Mouse (Mus musculus) right cerebral cortex, adult 18-20 months (tissue): ENCODE data around the gene Lpxn.
A peak's percentile ranks its signal among the peaks of the same experiment; 100 is the strongest.

Experiments
- DNase-seq: peaks from one replicate; pipeline ENCODE4 v3.0.0; 2022; ENCODE audit warnings: mixed read lengths

Gene Lpxn

DNA sequence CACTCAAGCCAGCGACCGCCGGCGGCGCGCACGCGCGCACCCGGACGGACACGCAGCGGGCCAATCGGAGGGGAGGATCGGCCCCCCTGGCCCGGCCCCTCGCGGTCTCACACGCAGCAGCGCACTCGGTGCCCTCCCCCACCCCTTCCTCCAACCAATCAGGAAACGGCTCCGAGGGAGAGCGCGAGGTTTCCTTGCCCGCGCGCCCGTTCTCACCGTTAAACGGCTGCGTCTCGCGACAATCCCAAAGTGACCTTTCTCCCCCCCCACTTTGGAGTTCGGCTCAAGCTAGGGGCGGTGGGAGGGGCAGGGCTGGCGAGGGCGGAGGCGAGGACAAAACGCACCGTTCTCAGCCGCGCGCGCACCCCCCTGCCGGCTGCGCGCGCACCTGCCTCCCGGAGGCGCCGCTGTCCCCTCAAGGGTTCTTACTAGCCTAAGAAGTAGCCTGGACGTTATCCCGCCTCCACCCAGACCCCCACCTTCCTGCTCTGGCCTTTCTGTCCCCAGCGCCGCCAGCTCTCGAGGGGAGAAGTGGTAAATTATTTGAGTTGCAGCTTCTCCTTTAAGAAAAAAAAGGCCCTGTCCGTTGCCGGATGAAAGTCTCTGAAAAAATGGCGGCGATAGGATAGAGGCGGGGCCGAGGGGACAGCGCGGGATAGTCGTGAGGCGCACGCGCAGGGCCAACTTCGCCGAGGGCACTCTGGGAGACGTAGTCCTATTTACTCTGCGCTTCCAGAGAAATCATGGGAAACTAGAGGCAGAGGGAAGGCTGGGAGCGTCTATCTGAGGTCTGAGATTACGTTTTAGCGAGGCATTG lies at the start of gene Lpxn, which contains the start of gene Zfp91:
Gene Lpxn (plus strand): TSS at position 683 of the 817 bp plus-strand sequence.
Gene Zfp91 (minus strand): TSS at position 616 of the 817 bp plus-strand sequence.
- DNase-seq = peak; percentile 98

DNA sequence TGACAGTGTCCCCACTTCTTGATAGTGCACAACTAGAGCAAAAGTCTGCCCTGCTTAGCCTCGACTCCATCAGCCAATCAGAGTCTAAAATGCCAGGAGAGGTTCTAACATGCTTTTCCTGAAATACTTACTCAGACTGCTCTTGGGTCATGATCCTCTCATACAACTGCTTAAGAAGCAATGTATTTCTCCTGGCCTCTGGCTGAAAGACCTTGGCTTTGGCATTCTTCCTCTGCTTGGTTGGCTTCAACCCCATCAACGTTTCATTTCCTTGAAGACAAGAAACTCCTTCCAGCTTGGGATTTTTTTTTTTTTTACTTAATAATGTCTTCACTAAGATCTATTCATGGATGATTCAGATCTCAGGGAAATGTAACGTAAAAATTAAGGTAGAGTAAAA lies 39.7 kb upstream of the Lpxn start:
- no peak for DNase-seq

DNA sequence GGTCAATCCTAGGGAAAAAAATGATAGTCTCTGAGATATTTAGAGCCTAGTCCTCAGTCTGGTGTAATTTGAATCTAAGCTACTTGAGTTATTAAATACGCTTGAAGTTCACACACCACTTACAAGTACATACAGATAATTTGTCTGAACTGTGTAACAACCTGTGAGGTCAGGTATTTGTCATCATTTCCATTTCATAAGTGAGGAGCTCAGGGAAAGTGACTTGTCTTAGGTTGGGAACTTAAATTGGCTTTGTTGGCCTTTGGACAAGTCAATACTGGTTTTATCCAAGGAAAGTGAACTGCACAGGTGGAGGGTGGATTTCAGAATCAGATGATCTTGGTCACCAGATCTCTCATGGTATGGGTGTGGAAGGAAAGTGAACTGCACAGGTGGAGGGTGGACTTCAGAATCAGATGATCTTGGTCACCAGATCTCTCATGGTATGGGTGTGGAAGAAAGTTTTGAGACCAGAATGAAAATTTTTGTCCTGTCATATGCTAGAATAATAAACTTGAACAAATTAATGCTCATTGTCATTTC lies 37.0 kb upstream of the Lpxn start:
- no peak for DNase-seq

DNA sequence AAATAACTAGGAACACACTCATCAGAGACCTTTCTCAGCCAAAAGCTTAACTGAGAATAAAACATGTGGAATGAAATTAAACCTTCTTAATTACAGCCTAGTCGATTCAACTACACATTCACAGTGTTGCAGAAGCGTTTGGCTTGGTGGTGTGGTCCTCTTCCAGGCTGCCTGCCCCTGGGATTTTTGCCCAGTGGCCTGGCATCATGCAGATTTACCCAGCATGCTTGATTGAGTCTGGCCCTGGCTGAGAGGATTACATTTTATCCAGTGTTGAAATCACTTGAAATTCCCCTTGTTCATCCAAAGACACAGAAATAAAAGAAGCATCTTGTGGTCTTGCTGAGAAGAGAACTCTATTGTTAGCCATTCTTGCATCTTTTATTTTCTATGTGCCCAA lies 36.3 kb upstream of the Lpxn start:
- peak; percentile 43 for DNase-seq

DNA sequence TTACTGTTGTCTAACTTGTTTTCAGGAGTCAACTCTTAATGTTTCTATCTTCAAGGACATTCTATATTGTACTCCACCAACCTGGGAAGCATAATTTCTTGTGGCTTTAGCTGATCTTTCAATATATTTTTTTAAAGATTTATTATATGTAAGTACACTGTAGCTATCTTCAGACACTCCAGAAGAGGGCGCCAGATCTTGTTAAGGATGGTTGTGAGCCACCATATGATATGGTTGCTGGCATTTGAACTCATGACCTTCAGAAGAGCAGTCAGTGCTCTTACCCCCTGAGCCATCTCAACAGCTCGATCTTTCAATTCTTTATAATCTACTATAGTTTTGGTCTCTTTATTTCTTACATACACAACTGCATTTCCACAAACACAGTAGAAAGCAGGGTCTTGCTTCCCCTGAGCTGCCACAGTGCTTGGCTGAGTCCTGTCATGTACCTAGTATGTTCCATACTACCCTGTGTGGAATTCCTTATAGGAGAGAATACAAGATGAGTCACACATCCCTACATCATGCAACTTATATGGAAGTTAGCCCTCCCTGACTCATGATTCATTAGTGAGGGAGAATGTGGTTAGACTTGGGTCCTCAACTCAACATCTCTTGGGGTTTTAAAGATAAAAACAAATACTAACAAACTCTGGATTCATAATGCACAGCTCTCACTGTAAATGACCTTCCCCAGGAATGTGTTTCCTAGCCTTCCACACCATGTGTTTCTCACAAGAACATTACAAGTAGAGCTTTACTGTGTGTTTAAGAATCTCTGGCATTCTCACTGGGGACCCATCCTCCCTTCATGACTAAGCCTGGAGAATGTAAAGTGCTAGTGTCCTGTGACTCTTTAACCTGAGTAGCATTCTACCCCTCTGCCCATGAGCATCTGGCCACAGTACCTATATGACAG lies 33.5 kb upstream of the Lpxn start:
- DNase-seq = no peak

DNA sequence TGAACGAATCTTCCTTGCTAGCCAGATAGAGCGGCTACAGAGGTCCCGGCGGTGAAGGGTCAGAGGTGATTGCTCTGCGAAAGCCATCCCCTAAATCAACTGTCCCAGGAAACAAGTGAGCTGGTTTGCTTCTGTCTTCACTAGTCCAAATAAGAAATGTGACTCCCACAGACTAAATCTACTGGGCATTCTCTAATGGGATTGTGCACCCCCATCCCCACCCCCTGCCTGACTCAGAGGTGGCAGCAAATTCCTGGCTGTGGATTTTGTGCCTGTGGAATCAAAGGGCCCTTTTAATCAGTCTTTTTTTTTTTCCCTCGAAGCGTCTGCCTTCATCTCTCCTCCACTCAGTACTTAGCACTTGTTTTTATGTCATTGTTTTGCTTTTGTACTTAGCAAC lies 30.7 kb upstream of the Lpxn start, which contains the start of gene Cntf:
Gene Cntf (minus strand): TSS at position 325 of the 400 bp plus-strand sequence.
- DNase-seq = no peak

DNA sequence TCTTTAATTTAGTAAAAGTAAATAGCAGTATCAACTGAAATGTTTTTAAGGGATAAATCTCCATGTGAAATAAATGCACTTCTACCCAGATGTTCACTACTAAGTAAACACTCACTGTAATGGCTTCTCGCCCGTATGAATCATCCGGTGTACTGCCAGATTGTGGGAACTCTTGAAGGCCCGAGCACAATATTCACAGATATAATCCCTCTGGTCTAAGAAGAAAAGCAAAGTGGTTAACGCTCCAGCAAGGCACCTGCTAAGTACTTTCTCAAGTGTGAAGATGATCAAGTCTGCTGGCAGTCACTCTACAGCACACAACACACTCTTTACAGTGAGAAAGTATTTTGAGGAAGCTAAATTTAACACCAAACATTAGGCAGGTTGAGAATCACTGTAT lies 25.1 kb upstream of the Lpxn start:
- DNase-seq = no peak

DNA sequence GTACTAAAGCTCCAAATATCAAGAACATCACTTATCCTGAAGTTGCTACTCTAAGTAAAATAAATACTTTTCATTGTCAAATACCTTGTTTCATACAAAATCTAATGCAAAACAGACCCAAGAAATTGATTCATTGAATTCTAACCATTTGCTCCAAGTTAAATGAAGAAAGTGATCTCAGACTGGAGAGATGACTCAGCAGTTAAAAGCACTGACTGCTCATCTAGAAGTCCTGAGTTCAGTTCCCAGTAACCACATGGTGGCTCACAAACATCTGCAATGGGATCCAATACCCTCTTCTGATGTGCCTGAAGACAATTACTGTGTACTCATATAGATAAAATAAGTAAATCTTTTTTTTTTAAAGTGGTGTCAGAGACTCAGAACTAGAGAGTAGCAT lies 15.6 kb upstream of the Lpxn start:
- DNase-seq = no peak

DNA sequence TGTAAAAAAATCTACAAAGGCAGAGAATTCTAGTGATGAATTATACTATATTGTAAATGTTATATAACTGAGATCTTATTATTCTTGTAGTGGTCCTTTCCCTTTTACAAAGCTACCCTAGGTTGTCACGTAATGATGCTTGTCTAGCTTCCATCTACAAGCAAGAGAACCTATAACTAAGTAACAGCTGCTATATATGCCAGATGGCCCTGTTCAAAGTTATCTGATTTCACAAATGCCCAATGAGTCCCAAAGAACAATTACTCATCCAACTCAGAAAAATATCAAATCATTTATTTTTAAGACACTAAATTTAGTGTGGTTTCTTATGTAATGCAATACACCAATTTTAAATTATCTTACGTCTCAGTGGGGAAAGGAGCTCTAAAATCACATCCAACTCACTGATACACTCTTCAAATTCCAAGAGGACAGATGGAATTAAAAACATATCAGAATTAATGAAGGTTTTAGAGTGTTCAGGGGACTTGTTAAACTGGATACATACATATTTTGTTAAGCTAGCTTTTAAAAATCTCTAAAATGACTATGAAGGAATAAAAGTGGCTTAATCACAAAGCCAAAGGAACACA lies 9.1 kb upstream of the Lpxn start:
- DNase-seq = no peak

DNA sequence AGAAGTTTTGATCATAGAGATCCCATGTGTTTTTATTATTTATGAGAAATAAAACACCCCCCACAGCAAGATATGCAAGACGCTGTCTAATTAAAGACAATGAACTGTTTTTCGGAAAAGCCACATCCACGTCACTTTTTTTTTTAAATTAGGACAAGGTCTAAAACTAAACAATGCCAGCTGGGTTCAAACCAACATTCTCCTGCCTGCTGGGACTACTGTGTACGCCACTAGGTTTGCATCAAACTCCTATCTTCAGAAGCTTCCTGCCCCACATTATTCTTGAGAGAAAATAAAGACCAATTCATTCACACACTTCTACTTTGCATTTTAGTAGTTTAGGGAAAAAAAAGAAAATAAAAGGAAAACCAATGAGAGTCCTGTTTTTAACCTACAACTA lies 8.3 kb upstream of the Lpxn start:
- DNase-seq = no peak

DNA sequence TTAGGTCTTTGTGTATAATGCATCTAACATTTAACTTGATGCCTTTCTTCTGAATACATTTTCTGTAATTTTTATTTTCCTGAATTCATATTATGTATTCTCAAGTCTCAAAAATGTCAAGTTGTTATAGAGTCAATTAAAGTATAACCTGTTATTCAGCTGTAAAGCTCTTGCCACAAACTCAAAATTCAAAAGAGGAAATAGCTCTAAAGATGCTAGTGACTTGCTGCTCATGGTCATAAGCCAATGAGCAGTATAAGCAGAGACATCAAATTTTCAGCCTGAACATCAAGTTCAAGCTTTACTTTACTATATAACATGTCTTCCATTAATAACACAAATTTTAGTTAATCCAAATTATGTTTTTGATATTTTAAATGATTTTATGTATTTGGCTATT lies 3.6 kb upstream of the Lpxn start:
- DNase-seq = no peak

DNA sequence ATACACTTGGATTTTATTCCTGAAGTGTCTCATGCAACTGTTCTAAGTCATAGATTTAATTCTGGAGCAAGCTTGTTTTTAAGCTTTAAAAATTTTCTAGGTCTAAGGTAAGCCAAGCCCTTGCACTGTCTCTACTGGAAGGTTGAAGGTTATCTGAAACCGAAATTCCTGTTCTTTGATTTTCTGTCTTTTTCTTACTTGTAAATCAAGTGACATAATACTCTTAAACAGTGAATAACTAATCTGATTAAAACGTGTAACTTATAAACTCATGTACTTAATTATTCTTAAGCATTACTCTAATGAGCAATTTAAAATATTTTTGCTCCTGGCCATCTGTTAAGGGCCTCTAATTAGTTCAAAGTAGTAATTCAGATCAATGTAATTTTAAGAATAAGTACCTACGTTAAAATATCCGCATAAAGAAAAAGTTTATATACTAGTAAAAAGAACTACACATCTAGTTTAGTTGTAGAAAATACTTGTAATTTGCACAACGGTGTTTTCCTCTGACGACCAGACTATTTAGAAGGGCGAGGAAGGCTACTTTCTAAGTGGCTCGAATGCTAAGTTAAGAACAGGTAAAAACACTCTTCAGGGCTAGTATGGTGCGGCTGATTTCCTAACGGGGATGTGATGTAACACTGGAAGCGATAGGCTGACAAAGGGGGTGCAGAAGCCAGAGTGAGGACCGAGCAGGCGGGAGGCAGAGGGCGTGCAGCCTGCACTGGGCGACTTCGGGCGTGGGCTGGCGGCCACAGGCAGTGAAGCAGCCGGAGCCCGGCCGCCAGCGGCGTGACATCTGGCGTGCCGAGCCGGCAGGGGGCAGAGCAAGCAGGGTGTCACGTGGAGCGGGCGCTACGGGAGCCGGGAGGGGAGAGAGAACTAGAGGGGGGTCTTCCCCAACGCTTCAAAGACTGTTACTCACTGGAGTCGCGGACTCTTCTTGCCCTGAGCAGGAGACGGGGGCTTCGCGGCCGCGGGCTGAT lies 1.6 kb upstream of the Lpxn start:
- DNase-seq = peak; percentile 95

DNA sequence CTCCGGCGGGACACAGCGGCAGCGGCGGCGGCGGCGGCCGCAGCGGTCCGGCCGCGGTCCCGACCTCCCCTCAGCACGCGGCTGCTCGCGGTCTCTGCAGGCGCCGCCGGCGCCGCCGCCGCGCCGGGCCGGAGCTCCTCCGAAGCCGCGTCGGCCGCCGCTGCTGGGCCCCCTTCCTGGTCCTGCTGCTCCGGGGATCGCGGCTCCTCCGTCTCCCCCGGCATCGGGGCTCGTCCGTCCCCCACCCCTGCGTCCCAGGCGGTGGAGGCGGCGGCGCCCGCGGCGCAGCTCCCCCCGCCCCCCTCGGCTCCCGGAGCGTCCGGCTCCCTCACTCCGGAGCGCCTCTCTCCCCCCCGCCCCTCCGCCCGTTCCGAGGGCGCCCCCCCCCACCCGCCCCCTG lies 883 bp upstream of the Lpxn start:
- no peak for DNase-seq

DNA sequence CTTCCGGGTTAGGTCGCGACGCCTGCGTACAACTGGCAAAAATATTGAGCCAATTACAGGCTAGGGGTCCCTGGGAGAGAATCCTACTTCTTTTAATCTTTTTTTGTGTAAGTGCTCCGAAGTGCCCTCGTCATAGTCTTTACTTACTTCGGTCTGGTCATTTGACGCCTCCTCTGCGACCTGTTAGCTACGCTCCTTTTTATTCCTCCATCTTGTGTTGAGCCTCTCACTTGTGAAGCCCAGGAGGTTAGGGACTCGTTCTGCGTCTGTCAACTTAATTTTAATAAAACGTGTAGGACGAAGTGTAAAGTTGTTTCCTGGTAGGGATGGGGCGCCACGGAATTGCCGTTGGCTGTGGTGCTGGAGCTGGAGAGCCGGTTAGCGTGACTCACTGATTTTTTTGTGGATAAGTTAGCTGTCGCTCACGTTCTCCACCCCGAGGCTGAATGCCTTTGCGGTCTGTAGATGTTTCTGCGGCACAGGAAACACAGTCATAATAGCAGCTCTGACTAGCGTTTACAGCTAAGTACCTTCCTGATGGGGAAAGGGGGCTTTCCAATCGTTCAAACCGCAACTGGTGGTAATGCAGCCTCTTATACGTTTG lies 437 bp downstream of the Lpxn start:
- DNase-seq = peak; percentile 60

DNA sequence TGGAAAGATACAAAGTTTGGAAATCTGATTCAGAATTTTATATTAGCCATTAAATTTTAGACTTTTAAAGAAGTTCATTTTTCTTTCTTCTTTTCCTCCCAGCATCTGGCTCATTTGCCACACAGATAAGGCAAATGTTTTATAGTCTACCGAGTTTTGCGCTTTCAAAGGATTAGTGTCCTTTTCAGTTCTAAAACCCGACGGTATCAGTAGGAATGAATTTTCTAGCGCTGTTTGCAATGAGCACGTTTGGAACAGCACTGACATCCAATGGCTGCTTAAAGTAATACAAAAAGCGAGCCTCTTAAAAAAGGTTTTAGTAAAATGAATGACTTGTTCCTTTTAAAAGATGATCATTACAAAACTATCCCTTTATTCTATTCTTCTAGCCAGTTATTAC lies 1.1 kb downstream of the Lpxn start:
- peak; percentile 21 for DNase-seq

DNA sequence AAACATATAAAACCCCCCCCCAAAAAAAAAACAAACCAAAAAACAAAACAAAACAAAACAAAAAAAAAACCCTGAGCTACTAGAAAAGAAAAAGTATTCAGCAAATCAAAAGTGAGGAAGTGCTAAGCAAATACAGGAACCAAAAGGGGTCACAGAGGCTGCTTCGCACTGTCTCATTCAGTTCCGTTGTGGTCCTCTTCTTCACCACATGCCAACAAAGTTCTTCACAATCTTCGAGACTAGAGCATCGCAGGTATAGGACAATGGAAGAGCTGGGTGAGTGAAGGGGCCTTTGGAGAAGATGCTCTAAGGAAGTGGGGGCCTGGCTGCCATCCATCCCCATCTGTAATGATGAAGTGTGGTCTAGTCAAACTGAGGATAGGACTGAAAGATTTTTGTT lies 2.4 kb downstream of the Lpxn start:
- DNase-seq = no peak

DNA sequence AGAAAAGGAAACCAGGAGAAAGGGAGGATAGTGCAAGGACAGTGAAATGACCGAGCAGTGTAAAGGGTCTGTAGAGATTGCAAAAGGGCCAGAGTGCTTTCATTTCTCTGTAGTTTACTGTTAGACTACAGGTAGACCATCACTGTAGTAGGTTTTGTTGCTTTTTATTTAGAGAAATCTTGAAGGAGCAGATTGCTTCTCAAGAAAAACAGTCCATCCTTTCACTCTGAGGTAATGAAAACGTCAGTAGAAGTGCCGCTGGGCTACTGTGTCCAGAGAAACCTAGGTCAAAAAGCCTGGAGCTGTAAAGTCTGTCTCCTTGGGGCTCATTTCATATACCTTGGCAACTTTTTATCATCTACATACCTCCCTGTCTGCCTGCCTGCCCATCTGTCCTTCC lies 3.1 kb downstream of the Lpxn start:
- no peak for DNase-seq

DNA sequence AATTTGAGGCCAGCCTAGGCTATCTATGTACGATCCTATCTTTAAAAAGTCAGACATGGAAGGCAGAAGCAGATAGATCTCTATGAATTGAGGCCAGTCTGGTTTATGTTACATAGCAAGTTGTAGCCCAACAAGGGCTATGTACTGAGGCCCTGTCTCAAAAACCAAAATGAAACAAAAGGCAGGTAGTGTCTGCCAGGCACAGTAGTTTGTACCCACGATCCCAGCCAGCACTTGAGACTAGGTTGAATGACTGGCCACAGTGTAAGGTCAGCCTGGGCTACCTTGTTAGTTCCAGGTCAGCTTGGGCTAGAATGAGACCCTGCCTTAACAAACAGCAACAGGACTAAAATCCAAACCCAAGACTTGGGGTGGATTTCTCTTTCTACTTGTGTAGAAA lies 4.6 kb downstream of the Lpxn start:
- DNase-seq = no peak

DNA sequence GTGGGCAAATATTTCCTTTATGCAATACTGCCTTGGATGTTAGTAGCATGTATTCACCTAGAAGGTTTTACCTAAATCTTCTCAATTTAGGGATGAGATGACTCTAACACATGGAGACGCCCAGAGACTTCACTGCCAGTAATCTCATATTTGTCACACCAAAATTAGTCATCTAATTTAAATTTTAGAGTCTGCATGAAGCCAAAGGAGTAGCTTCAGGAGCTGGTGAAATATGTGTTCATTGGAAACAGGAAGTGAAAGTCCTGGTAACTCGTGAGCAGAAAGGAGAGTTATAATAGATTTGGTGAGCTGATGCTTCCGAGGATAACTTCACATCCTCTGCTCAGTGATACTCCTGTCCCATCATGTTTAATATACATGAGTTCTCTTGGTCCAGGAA lies 5.1 kb downstream of the Lpxn start:
- no peak for DNase-seq

DNA sequence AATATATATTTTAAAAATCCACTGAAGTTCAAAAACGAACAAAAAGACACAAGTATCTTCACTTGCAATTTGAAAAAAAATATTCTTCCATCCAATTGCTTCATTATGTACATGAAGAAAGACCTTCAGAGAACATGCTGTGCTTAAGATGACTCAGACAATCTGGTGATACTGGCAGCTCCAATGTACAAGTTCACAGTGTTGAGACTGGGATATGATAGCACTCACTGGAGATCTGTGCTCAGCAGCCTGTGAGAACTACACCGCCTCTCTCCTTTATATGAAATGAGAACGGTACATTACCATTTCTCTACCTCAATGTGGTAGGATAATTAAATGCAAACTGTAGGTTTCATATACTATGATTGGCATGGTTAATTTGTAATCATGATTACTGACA lies 6.8 kb downstream of the Lpxn start:
- peak; percentile 77 for DNase-seq

DNA sequence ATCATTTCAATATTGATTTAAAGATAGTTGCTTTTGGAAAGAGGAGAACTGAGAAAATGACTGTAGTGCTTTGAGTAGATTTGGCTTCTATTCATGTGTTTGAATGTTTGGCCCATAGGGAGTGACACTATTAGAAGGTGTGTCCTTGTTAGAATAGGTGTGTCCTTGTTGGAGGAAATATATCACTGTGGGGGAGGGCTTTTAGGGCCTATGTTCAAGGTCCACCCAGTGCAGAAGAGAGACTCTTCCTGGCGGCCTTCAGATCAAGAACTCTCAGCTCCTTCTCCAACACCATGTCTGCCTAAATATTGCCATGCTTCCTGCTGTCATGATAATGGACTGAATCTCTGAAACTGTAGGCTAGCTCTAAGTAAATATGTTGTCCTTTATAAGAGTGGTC lies 8.2 kb downstream of the Lpxn start:
- DNase-seq = no peak
